ENCODE assay signal across 8 mouse cellular contexts in the genomic region with DNA sequence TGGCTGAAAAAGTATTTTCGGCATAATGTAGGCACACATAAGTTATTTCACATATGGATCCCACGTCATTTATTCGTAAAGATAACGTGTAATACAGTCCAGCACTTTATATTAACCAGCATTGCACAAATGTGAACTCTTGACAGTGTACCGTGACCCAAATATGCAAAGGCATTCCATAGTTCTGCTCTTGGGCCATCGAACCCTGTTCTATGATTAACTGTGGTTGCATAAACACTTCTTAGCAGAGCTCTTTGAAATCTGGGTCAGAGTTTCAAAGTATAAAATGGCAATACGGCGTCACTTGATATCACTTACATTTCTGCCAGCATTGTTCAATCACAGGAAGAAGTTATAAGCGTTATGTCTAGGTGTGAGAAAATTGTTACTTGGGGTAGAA. TPM values are rescaled to one million over a fixed set of nuclear protein-coding genes. Genes with fewer than 3 reads are reported as not detected.
A peak's percentile ranks its signal among the peaks of the same experiment; 100 is the strongest.
DNase-seq lines count a peak whose midpoint lies in the region; ATAC-seq and TF ChIP-seq lines count a peak whose summit lies in the region.

No protein-coding gene starts in this region.

- peaks cover 7% of the 10 kb centered on the region for H3K36me3 ChIP-seq in erythroblast, embryonic 14.5 days (ENCODE audit: control insufficient read depth)
- H3K36me3 ChIP-seq in CH12.LX (replicated peaks in 1 of 2; ENCODE audit: control insufficient read depth in 1 of 2, insufficient read depth in 1 of 2, low read length in 1 of 2): peaks cover 0 to 8% of the 10 kb centered on the region in 2 experiments
- H3K36me3 ChIP-seq in hindbrain, embryonic 10.5 days: no peaks in the 10 kb centered on the region
- H3K36me3 ChIP-seq in liver, embryonic 14.5 days (replicated peaks; ENCODE audit: control insufficient read depth, insufficient read depth, low read depth): peaks cover 3% of the 10 kb centered on the region
- no peaks in the 10 kb centered on the region for H3K36me3 ChIP-seq in thymus, adult 2 months (ENCODE audit: control insufficient read depth, insufficient read depth, low read length)

- no peak for TF ChIP-seq RAD21 in CH12.LX (IDR thresholded peaks at IDR 0.05; ENCODE audit: low read depth, low read length)

- H3K4me3 ChIP-seq in erythroblast, embryonic 14.5 days (replicated peaks): peak overlapping the region; percentile 99
- H3K4me3 ChIP-seq in CH12.LX (replicated peaks in 1 of 3; ENCODE audit: low read depth in 2 of 3, low read length in 2 of 3, poor library complexity in 1 of 3): peak overlapping the region; percentile 65 to 99 (median 98)
- peak overlapping the region; percentile 98 for H3K4me3 ChIP-seq in hindbrain, embryonic 10.5 days
- peak overlapping the region; percentile 92 to 98; a peak in 2 of 4 replicates for H3K4me3 ChIP-seq in liver, embryonic 14.5 days (ENCODE audit: insufficient read depth in 1 of 2, low read depth in 2 of 2, low read length in 2 of 2)
- no peak overlapping the region for H3K4me3 ChIP-seq in thymus, adult 2 months (ENCODE audit: control insufficient read depth, insufficient read depth, low read length)

- H3K4me1 ChIP-seq in erythroblast, embryonic 14.5 days (ENCODE audit: control insufficient read depth): peaks cover 32% of the 10 kb centered on the region
- peaks cover 6 to 29% of the 10 kb centered on the region in 2 experiments for H3K4me1 ChIP-seq in CH12.LX (ENCODE audit: control insufficient read depth in 1 of 2, insufficient read depth in 2 of 2)
- H3K4me1 ChIP-seq in hindbrain, embryonic 10.5 days (replicated peaks): peaks cover 32% of the 10 kb centered on the region
- H3K4me1 ChIP-seq in liver, embryonic 14.5 days (replicated peaks; ENCODE audit: control insufficient read depth in 2 of 2, insufficient read depth in 2 of 2, low read length in 1 of 2): peaks cover 15 to 18% of the 10 kb centered on the region in 2 experiments
- peaks cover 8% of the 10 kb centered on the region for H3K4me1 ChIP-seq in thymus, adult 2 months (replicated peaks; ENCODE audit: control insufficient read depth, insufficient read depth, low read length)

- in situ Hi-C loops in CH12.LX (cut with MboI; ENCODE audit: low pct_ligation_motif_present, low pct_unique_long_range_greater_than_20kb, low sequenced_read_pairs): no loop called here

- peak overlapping the region; percentile 81 for H3K4me2 ChIP-seq in CH12.LX (ENCODE audit: insufficient read depth, low read depth, poor library complexity, severe bottlenecking)
- H3K4me2 ChIP-seq in liver, embryonic 14.5 days (ENCODE audit: low read depth): peak overlapping the region; percentile 90

- no peak overlapping the region for H3K27ac ChIP-seq in CH12.LX (ENCODE audit: insufficient read depth, low read depth)
- H3K27ac ChIP-seq in hindbrain, embryonic 10.5 days: peak overlapping the region; percentile 97; the same call in 1 of the 2 replicates
- H3K27ac ChIP-seq in liver, embryonic 14.5 days: no peak overlapping the region
- H3K27ac ChIP-seq in thymus, adult 2 months (ENCODE audit: control insufficient read depth, insufficient read depth, low read length): no peak overlapping the region

- no peak for TF ChIP-seq POLR2A in CH12.LX (IDR thresholded peaks at IDR 0.05; ENCODE audit: low read depth, low read length)
- TF ChIP-seq POLR2A in thymus, adult 2 months (IDR thresholded peaks at IDR 0.05; ENCODE audit: control insufficient read depth, extremely low read depth, insufficient read depth, low read length, poor library complexity): no peak

- H3K79me2 ChIP-seq in CH12.LX (replicated peaks; ENCODE audit: control insufficient read depth, extremely low read depth, insufficient read depth, poor library complexity, severe bottlenecking): peaks cover 37% of the 10 kb centered on the region

- ATAC-seq in erythroblast, adult 5-6 weeks (replicated peaks; ENCODE audit: low FRiP score, poor library complexity, severe bottlenecking): no peak
- ATAC-seq in liver, embryonic 14.5 days (ENCODE audit: insufficient read depth): no peak

- 89% methylated on average over 9 of the region's 9 CpGs for WGBS in hindbrain, embryonic 10.5 days
- 79% methylated on average over 9 of the region's 9 CpGs for WGBS in liver, embryonic 14.5 days (ENCODE audit: insufficient replicate concordance)
- 93% methylated on average over 9 of the region's 9 CpGs for WGBS in thymus, adult 2 months

- dilution Hi-C loops in CH12.LX (cut with MboI; ENCODE audit: extremely low pct_ligation_motif_present, extremely low pct_unique_long_range_greater_than_20kb, low sequenced_read_pairs): no loop called here

- TF ChIP-seq EP300 in CH12.LX (IDR thresholded peaks at IDR 0.05; ENCODE audit: low read length): no peak
- TF ChIP-seq EP300 in liver, embryonic 14.5 days (IDR thresholded peaks at IDR 0.05; ENCODE audit: low read depth): no peak

- H3K27me3 ChIP-seq in erythroblast, embryonic 14.5 days (ENCODE audit: control insufficient read depth): no peaks in the 10 kb centered on the region; the same call in 1 of the 2 replicates
- H3K27me3 ChIP-seq in CH12.LX (replicated peaks): no peaks in the 10 kb centered on the region
- H3K27me3 ChIP-seq in hindbrain, embryonic 10.5 days (ENCODE audit: insufficient read depth, poor library complexity, severe bottlenecking): peaks cover 6% of the 10 kb centered on the region; the same call in 1 of the 2 replicates
- no peaks in the 10 kb centered on the region for H3K27me3 ChIP-seq in liver, embryonic 14.5 days (ENCODE audit: control insufficient read depth, insufficient read depth, low read length)
- H3K27me3 ChIP-seq in thymus, adult 2 months (ENCODE audit: control insufficient read depth, insufficient read depth, low read length): no peaks in the 10 kb centered on the region

- no peak for TF ChIP-seq CTCF in CH12.LX (conservative IDR thresholded peaks at IDR 0.05 in 1 of 2, IDR thresholded peaks at IDR 0.05 in 1 of 2; ENCODE audit: low read depth in 2 of 2, low read length in 2 of 2)
- TF ChIP-seq CTCF in liver, embryonic 14.5 days (IDR thresholded peaks at IDR 0.05; ENCODE audit: low read depth): no peak
- TF ChIP-seq CTCF in thymus, adult 2 months (IDR thresholded peaks at IDR 0.05; ENCODE audit: borderline replicate concordance, control insufficient read depth, extremely low read depth, insufficient read depth, low read length, poor library complexity): no peak

- H3K9ac ChIP-seq in CH12.LX (ENCODE audit: insufficient read depth, low read depth): peak overlapping the region; percentile 90
- peak overlapping the region; percentile 97 for H3K9ac ChIP-seq in liver, embryonic 14.5 days (replicated peaks)

- no peaks in the 10 kb centered on the region for H3K9me3 ChIP-seq in erythroblast, embryonic 14.5 days (ENCODE audit: control insufficient read depth, low read length)
- no peaks in the 10 kb centered on the region for H3K9me3 ChIP-seq in CH12.LX (replicated peaks; ENCODE audit: low read length)
- no peaks in the 10 kb centered on the region for H3K9me3 ChIP-seq in hindbrain, embryonic 10.5 days
- no peaks in the 10 kb centered on the region for H3K9me3 ChIP-seq in liver, embryonic 14.5 days (ENCODE audit: control insufficient read depth, low read length)

- DNase-seq in CH12.LX (ENCODE audit: extremely low read depth): no peak
- DNase-seq in hindbrain, embryonic 10.5 days (ENCODE audit: low spot score): no peak
- DNase-seq in liver, embryonic 14.5 days (ENCODE audit: low read depth in 3 of 3, low spot score in 3 of 3): no peak
- DNase-seq in urinary bladder, postnatal 25 days (ENCODE audit: low spot score): no peak
- no peak for DNase-seq in thymus, adult 2 months
- no peak for DNase-seq in layer of hippocampus, postnatal 14 days (ENCODE audit: low spot score in 2 of 2)

TF ChIP-seq in CH12.LX, 34 proteins besides CTCF, POLR2A, EP300 and RAD21 (continues in another document):
- TF ChIP-seq MAFK (IDR thresholded peaks at IDR 0.05; ENCODE audit: insufficient replicate concordance, low read length) (no peak), TCF12 (IDR thresholded peaks at IDR 0.05; ENCODE audit: low read depth, low read length) (no peak)

RNA-seq across cellular contexts. Expression of gene Ubqln1, which starts 0.9 kb away (rescaled TPM):
- 4.3 TPM in 2 replicates for polyA plus RNA-seq in erythroblast, embryonic 14.5 days (2012)
- total RNA-seq in erythroblast, adult 5-6 weeks (2015; ENCODE audit: low replicate concordance): 15.5 and 15.8 TPM in 2 replicates
- 19.3 and 20.6 TPM in 2 replicates for total RNA-seq in erythroblast, adult 5-6 weeks (2017; ENCODE audit: low replicate concordance)
- total RNA-seq in CH12.LX (2012; rRNA removed) (58.5 and 76.3 TPM in 2 replicates), CH12.LX (2014; rRNA removed) (166 and 189 TPM in 2 replicates)
- 119 and 130 TPM in 2 replicates for polyA plus RNA-seq in CH12.LX (2012; ENCODE audit: insufficient read length, low read depth)
- 134 and 142 TPM in 2 replicates for polyA plus RNA-seq in hindbrain, embryonic 10.5 days (2016; fragmentation: Nextera tagmentation; extraction: Ambion mirVana)
- 28.8 and 32.6 TPM in 2 replicates for polyA plus RNA-seq in liver, embryonic 14.5 days (2012; rRNA removed)
- 28.6 and 33.7 TPM in 2 replicates for polyA plus RNA-seq in liver, embryonic 14.5 days (2014; fragmentation: Nextera tagmentation; extraction: Ambion mirVana)
- 161 and 171 TPM in 2 replicates for polyA plus RNA-seq in thymus, adult 2 months (2012; rRNA removed)
- 100 to 1,000 TPM; 135 TPM for total RNA-seq in layer of hippocampus, postnatal 14 days (2021)

RNA-seq across cellular contexts. Expression of gene Idnk, which starts 58.9 kb away (rescaled TPM):
- 0.40 and 1.2 TPM in 2 replicates for polyA plus RNA-seq in erythroblast, embryonic 14.5 days (2012)
- 9.2 and 15.0 TPM in 2 replicates for total RNA-seq in erythroblast, adult 5-6 weeks (2015; ENCODE audit: low replicate concordance)
- total RNA-seq in erythroblast, adult 5-6 weeks (2017; ENCODE audit: low replicate concordance): 4.7 and 14.4 TPM in 2 replicates
- total RNA-seq in CH12.LX (2012; rRNA removed) (31.7 and 32.0 TPM in 2 replicates), CH12.LX (2014; rRNA removed) (24.2 and 25.5 TPM in 2 replicates)
- polyA plus RNA-seq in CH12.LX (2012; ENCODE audit: insufficient read length, low read depth): 45.0 and 47.1 TPM in 2 replicates
- 57.1 and 66.7 TPM in 2 replicates for polyA plus RNA-seq in hindbrain, embryonic 10.5 days (2016; fragmentation: Nextera tagmentation; extraction: Ambion mirVana)
- 5.8 and 6.9 TPM in 2 replicates for polyA plus RNA-seq in liver, embryonic 14.5 days (2012; rRNA removed)
- 17.7 and 18.3 TPM in 2 replicates for polyA plus RNA-seq in liver, embryonic 14.5 days (2014; fragmentation: Nextera tagmentation; extraction: Ambion mirVana)
- polyA plus RNA-seq in thymus, adult 2 months (2012; rRNA removed): 53.4 and 57.2 TPM in 2 replicates
- 10 to 100 TPM; 27.5 to 27.7 TPM for total RNA-seq in layer of hippocampus, postnatal 14 days (2021)

RNA-seq across cellular contexts. Expression of gene Gkap1, which starts 59.1 kb away (rescaled TPM):
- polyA plus RNA-seq in erythroblast, embryonic 14.5 days (2012): 0.03 and 0.17 TPM in 2 replicates
- 1.3 and 6.1 TPM in 2 replicates for total RNA-seq in erythroblast, adult 5-6 weeks (2015; ENCODE audit: low replicate concordance)
- total RNA-seq in erythroblast, adult 5-6 weeks (2017; ENCODE audit: low replicate concordance): 4.5 and 5.6 TPM in 2 replicates
- 0.76 and 2.0 TPM in 2 replicates for total RNA-seq in CH12.LX (2012; rRNA removed)
- total RNA-seq in CH12.LX (2014; rRNA removed): 0.74 and 0.82 TPM in 2 replicates
- polyA plus RNA-seq in CH12.LX (2012; ENCODE audit: insufficient read length, low read depth): 1.3 and 1.5 TPM in 2 replicates
- 23.2 and 23.6 TPM in 2 replicates for polyA plus RNA-seq in hindbrain, embryonic 10.5 days (2016; fragmentation: Nextera tagmentation; extraction: Ambion mirVana)
- polyA plus RNA-seq in liver, embryonic 14.5 days (2012; rRNA removed): 1.5 and 4.8 TPM in 2 replicates
- 2.9 and 3.8 TPM in 2 replicates for polyA plus RNA-seq in liver, embryonic 14.5 days (2014; fragmentation: Nextera tagmentation; extraction: Ambion mirVana)
- polyA plus RNA-seq in thymus, adult 2 months (2012; rRNA removed): 2.8 and 4.0 TPM in 2 replicates
- 10 to 100 TPM; 21.4 to 22.3 TPM for total RNA-seq in layer of hippocampus, postnatal 14 days (2021)
